ENCODE assay signal across 14 mouse cellular contexts in genomic region chr17:47485791-47486190, GRCm38 (mm10). TPM values are rescaled to one million over a fixed set of nuclear protein-coding genes. Genes with fewer than 3 reads are reported as not detected.
DNase-seq lines count a peak whose midpoint lies in the region; ATAC-seq lines count a peak whose summit lies in the region.
"Had no signal": no experiment of that assay in that cellular context is flagged by ENCODE, and none has a peak within 500 bp of the region (broad histone marks: within the 10 kb centered on the region; RNA-seq: fewer than 3 reads in every experiment).

No protein-coding gene starts in this region.

- H3K36me3 ChIP-seq in heart, embryonic 13.5 days, result peaks cover 35% of the 10 kb centered on the region
- peaks cover 41% of the 10 kb centered on the region for H3K36me3 ChIP-seq in megakaryocyte, embryonic 14.5 days (replicated peaks; ENCODE audit: low read length)
- peaks cover 26% of the 10 kb centered on the region for H3K36me3 ChIP-seq in embryonic facial prominence, embryonic 14.5 days (ENCODE audit: control insufficient read depth, insufficient read depth, low read length)

- no peaks in the 10 kb centered on the region for H3K9me3 ChIP-seq in heart, embryonic 13.5 days
- H3K9me3 ChIP-seq in megakaryocyte, embryonic 14.5 days, result no peaks in the 10 kb centered on the region
- H3K9me3 ChIP-seq in embryonic facial prominence, embryonic 14.5 days (ENCODE audit: control insufficient read depth, low read length), result no peaks in the 10 kb centered on the region
- H3K9me3 ChIP-seq: neural tube, embryonic 15.5 days had no signal

- no peak overlapping the region for H3K4me3 ChIP-seq in heart, embryonic 13.5 days
- H3K4me3 ChIP-seq in megakaryocyte, embryonic 14.5 days (replicated peaks), result peak overlapping the region; percentile 31
- no peak overlapping the region for H3K4me3 ChIP-seq in embryonic facial prominence, embryonic 14.5 days (ENCODE audit: low read depth, low read length)
- H3K4me3 ChIP-seq: neural tube, embryonic 15.5 days had no signal

- DNase-seq in heart, postnatal 25 days (ENCODE audit: low spot score), result no peak
- peak; percentile 78 for DNase-seq in embryonic facial prominence, embryonic 14.5 days (ENCODE audit: low spot score)
- no peak for DNase-seq in gastrocnemius, postnatal 25 days
- DNase-seq in cerebellum, adult 11-12 months, result no peak
- DNase-seq: adrenal gland, adult 2 months; cerebellum, adult 11 months; right cerebral cortex, postnatal 25 days had no signal

- intact Hi-C loops in heart, postnatal 25 days (cut with DNase I), result loop anchor here (10.0 kb wide), 2 partner anchors 111 to 451 kb away; no protein-coding TSS in a partner anchor

- peaks cover 25% of the 10 kb centered on the region for H3K4me1 ChIP-seq in heart, embryonic 13.5 days
- H3K4me1 ChIP-seq in megakaryocyte, embryonic 14.5 days, result peaks cover 36% of the 10 kb centered on the region
- H3K4me1 ChIP-seq in embryonic facial prominence, embryonic 14.5 days (ENCODE audit: control insufficient read depth, insufficient read depth, low read length), result peaks cover 3% of the 10 kb centered on the region; the same call in 1 of the 2 replicates

- ATAC-seq in heart, embryonic 13.5 days (ENCODE audit: extremely low read depth, insufficient number of reproducible peaks, low FRiP score, low TSS enrichment), result no peak
- no peak for ATAC-seq in megakaryocyte, adult 5-6 weeks (ENCODE audit: poor library complexity, severe bottlenecking)
- peak; percentile 27; the same call in 1 of the 2 replicates for ATAC-seq in embryonic facial prominence, embryonic 14.5 days (ENCODE audit: low read depth)
- peak; percentile 27; the same call in 1 of the 2 replicates for ATAC-seq in megakaryocyte-erythroid progenitor cell, adult 5-6 weeks (replicated peaks; ENCODE audit: low FRiP score, low TSS enrichment, poor library complexity, severe bottlenecking)

- 0 out of 2 replicates have a peak overlapping the region, but pooled peaks have one; percentile 10 for H3K9ac ChIP-seq in heart, embryonic 13.5 days
- H3K9ac ChIP-seq in embryonic facial prominence, embryonic 14.5 days (ENCODE audit: low read depth, low read length), result no peak overlapping the region
- H3K9ac ChIP-seq: neural tube, embryonic 15.5 days had no signal

- 62% methylated on average over 3 of the region's 3 CpGs for WGBS in heart, embryonic 13.5 days
- 80% methylated on average over 3 of the region's 3 CpGs for WGBS in embryonic facial prominence, embryonic 14.5 days

- no peaks in the 10 kb centered on the region for H3K27me3 ChIP-seq in heart, embryonic 13.5 days (replicated peaks)
- H3K27me3 ChIP-seq in megakaryocyte, embryonic 14.5 days (replicated peaks), result peaks cover 5% of the 10 kb centered on the region
- no peaks in the 10 kb centered on the region for H3K27me3 ChIP-seq in embryonic facial prominence, embryonic 14.5 days (replicated peaks; ENCODE audit: control insufficient read depth, insufficient read depth, low read length)
- H3K27me3 ChIP-seq: neural tube, embryonic 15.5 days had no signal

- H3K27ac ChIP-seq in heart, embryonic 13.5 days (replicated peaks), result peak overlapping the region; percentile 80
- no peak overlapping the region for H3K27ac ChIP-seq in embryonic facial prominence, embryonic 14.5 days (replicated peaks; ENCODE audit: low read depth, low read length)
- H3K27ac ChIP-seq: neural tube, embryonic 15.5 days had no signal

- no peak overlapping the region for H3K4me2 ChIP-seq in heart, embryonic 13.5 days
- no peak overlapping the region for H3K4me2 ChIP-seq in embryonic facial prominence, embryonic 14.5 days (ENCODE audit: low read depth, low read length)
- H3K4me2 ChIP-seq: neural tube, embryonic 15.5 days had no signal

RNA-seq across cellular contexts. Expression of gene Taf8, which starts 16.3 kb away (rescaled TPM):
- polyA plus RNA-seq in heart, embryonic 13.5 days (2015; fragmentation: Nextera tagmentation; extraction: Ambion mirVana), result 18.4 and 19.4 TPM in 2 replicates
- total RNA-seq in heart, postnatal 25 days (2021), result 10 to 100 TPM in 1 of 2 experiments, 1 to 10 TPM in 1; 10.0 to 11.4 TPM
- 8.7 and 11.5 TPM in 2 replicates for polyA plus RNA-seq in megakaryocyte, embryonic 14.5 days (2012; ENCODE audit: insufficient read depth, low replicate concordance)
- 16.3 and 19.3 TPM in 2 replicates for total RNA-seq in megakaryocyte, adult 5-6 weeks (2015)
- total RNA-seq in megakaryocyte, adult 5-6 weeks (2017), result 44.0 and 57.5 TPM in 2 replicates
- 19.5 and 24.3 TPM in 2 replicates for polyA plus RNA-seq in embryonic facial prominence, embryonic 14.5 days (2014; fragmentation: Nextera tagmentation; extraction: Ambion mirVana)
- total RNA-seq in megakaryocyte-erythroid progenitor cell, adult 5-6 weeks (2014; fragmentation: Nextera tagmentation), result 30.6 and 34.8 TPM in 2 replicates
- 30.5 and 45.8 TPM in 2 replicates for total RNA-seq in megakaryocyte-erythroid progenitor cell, adult 5-6 weeks (2017)
- total RNA-seq in gastrocnemius, postnatal 25 days (2021), result 10 to 100 TPM in 1 of 2 experiments, 1 to 10 TPM in 1; 9.6 to 10.0 TPM

RNA-seq across cellular contexts. Expression of gene Ccnd3, which starts 19.1 kb away (rescaled TPM):
- polyA plus RNA-seq in heart, embryonic 13.5 days (2015; fragmentation: Nextera tagmentation; extraction: Ambion mirVana), result 451 and 478 TPM in 2 replicates
- 10 to 100 TPM; 75.6 to 87.9 TPM for total RNA-seq in heart, postnatal 25 days (2021)
- 872 and 1,542 TPM in 2 replicates for polyA plus RNA-seq in megakaryocyte, embryonic 14.5 days (2012; ENCODE audit: insufficient read depth, low replicate concordance)
- 315 and 324 TPM in 2 replicates for total RNA-seq in megakaryocyte, adult 5-6 weeks (2015)
- total RNA-seq in megakaryocyte, adult 5-6 weeks (2017), result 155 and 184 TPM in 2 replicates
- polyA plus RNA-seq in embryonic facial prominence, embryonic 14.5 days (2014; fragmentation: Nextera tagmentation; extraction: Ambion mirVana), result 519 TPM in 2 replicates
- total RNA-seq in megakaryocyte-erythroid progenitor cell, adult 5-6 weeks (2014; fragmentation: Nextera tagmentation), result 157 and 169 TPM in 2 replicates
- total RNA-seq in megakaryocyte-erythroid progenitor cell, adult 5-6 weeks (2017), result 31.3 and 51.3 TPM in 2 replicates
- total RNA-seq in gastrocnemius, postnatal 25 days (2021), result 10 to 100 TPM; 31.4 to 44.8 TPM

RNA-seq across cellular contexts. Expression of gene 1700001C19Rik, which starts 48.6 kb away (rescaled TPM):
- polyA plus RNA-seq in heart, embryonic 13.5 days (2015; fragmentation: Nextera tagmentation; extraction: Ambion mirVana), result 0.66 and 0.99 TPM in 2 replicates
- not detected for total RNA-seq in heart, postnatal 25 days (2021)
- not detected in 2 replicates for polyA plus RNA-seq in megakaryocyte, embryonic 14.5 days (2012; ENCODE audit: insufficient read depth, low replicate concordance)
- total RNA-seq in megakaryocyte, adult 5-6 weeks (2015), result not detected in 2 replicates
- not detected in 2 replicates for total RNA-seq in megakaryocyte, adult 5-6 weeks (2017)
- 0.13 and 0.49 TPM in 2 replicates for polyA plus RNA-seq in embryonic facial prominence, embryonic 14.5 days (2014; fragmentation: Nextera tagmentation; extraction: Ambion mirVana)
- not detected in 2 replicates for total RNA-seq in megakaryocyte-erythroid progenitor cell, adult 5-6 weeks (2014; fragmentation: Nextera tagmentation)
- total RNA-seq in megakaryocyte-erythroid progenitor cell, adult 5-6 weeks (2017), result not detected in 2 replicates
- not detected for total RNA-seq in gastrocnemius, postnatal 25 days (2021)
- total RNA-seq: adrenal gland, adult 2 months; heart, postnatal 10 days had no signal
- polyA plus RNA-seq: kidney, embryonic 16.5 days had no signal

RNA-seq across cellular contexts. Expression of gene AI661453, which starts 49.4 kb away (rescaled TPM):
- polyA plus RNA-seq in heart, embryonic 13.5 days (2015; fragmentation: Nextera tagmentation; extraction: Ambion mirVana), result 0.82 and 1.2 TPM in 2 replicates
- 1 to 10 TPM in 1 of 2 experiments, under 1 TPM in 1; 0.96 to 2.0 TPM for total RNA-seq in heart, postnatal 25 days (2021)
- 0.44 and 0.48 TPM in 2 replicates for polyA plus RNA-seq in megakaryocyte, embryonic 14.5 days (2012; ENCODE audit: insufficient read depth, low replicate concordance)
- 0.25 and 0.38 TPM in 2 replicates for total RNA-seq in megakaryocyte, adult 5-6 weeks (2015)
- 0.16 TPM in 1 of 2 replicates, not detected in the other for total RNA-seq in megakaryocyte, adult 5-6 weeks (2017)
- polyA plus RNA-seq in embryonic facial prominence, embryonic 14.5 days (2014; fragmentation: Nextera tagmentation; extraction: Ambion mirVana), result 2.4 and 2.9 TPM in 2 replicates
- total RNA-seq in megakaryocyte-erythroid progenitor cell, adult 5-6 weeks (2014; fragmentation: Nextera tagmentation), result 0.67 and 1.1 TPM in 2 replicates
- 0.04 TPM in 1 of 2 replicates, not detected in the other for total RNA-seq in megakaryocyte-erythroid progenitor cell, adult 5-6 weeks (2017)
- under 1 TPM; 0.49 to 0.59 TPM for total RNA-seq in gastrocnemius, postnatal 25 days (2021)

Comparison
In these comparisons a context has a peak if more than half of its experiments do, and no peak if none do; other contexts are left out.
1. ATAC-seq: peak in embryonic facial prominence, embryonic 14.5 days (single experiment) and megakaryocyte-erythroid progenitor cell, adult 5-6 weeks (single experiment); none in heart, embryonic 13.5 days (single experiment) and megakaryocyte, adult 5-6 weeks (single experiment).